Mouse (Mus musculus) MEL (cell line): ENCODE results near the gene Igfbp2. TPM values are rescaled to one million over a fixed set of nuclear protein-coding genes. Genes with fewer than 3 reads are reported as not detected.

Source experiments
- polyA plus RNA-seq, 2 experiments: library from polyadenylated mRNA; stranded (reverse) in 1 of 2; unstranded in 1 of 2; fragments of >175 nt in 1 of 2; fragments of >200 nt in 1 of 2; gene quantifications; 2 replicates each; pipeline versions ENCODE4 v1.2.1 to v1.2.4; 2012; ENCODE audit warnings: low replicate concordance in 2 of 2, low read depth in 1 of 2; ENCODE audit not compliant: insufficient read length in 2 of 2, insufficient read depth in 1 of 2, missing spikeins in 1 of 2
- total RNA-seq: library from RNA; depleted of rRNA; stranded (reverse); fragments of 300-350 nt; gene quantifications from 2 replicates; pipeline ENCODE4 v1.2.3, GENCODE M21; 2012; rRNA removed

The Igfbp2 gene
- total and polyA plus RNA-seq, 3 experiments = not detected

Other genes starting within 250 kb of the Igfbp2 start
- 23.6 and 24.4 TPM in 2 replicates for gene Smarcal1, start 241.3 kb upstream of the Igfbp2 start, total RNA-seq
- gene Smarcal1, start 241.3 kb upstream of the Igfbp2 start, polyA plus RNA-seq = 10 to 100 TPM in 1 of 2 experiments, not detected in 1; 27.7 TPM
- gene Ankar, start 123.9 kb upstream of the Igfbp2 start, total RNA-seq = not detected in 2 replicates
- not detected for gene Ankar, start 123.9 kb upstream of the Igfbp2 start, polyA plus RNA-seq
- gene Rpl37a, start 113.2 kb upstream of the Igfbp2 start, total RNA-seq = 2,301 and 2,623 TPM in 2 replicates
- gene Rpl37a, start 113.2 kb upstream of the Igfbp2 start, polyA plus RNA-seq = 1,000 to 10,000 TPM; 1,104 to 4,601 TPM
- 0.03 TPM in 1 of 2 replicates, not detected in the other for gene Igfbp5, start 50.4 kb downstream of the Igfbp2 start, total RNA-seq
- under 1 TPM in 1 of 2 experiments, not detected in 1; 0.03 TPM for gene Igfbp5, start 50.4 kb downstream of the Igfbp2 start, polyA plus RNA-seq
- not detected in 2 replicates for gene Tnp1, start 191.4 kb downstream of the Igfbp2 start, total RNA-seq
- not detected for gene Tnp1, start 191.4 kb downstream of the Igfbp2 start, polyA plus RNA-seq